Mouse (Mus musculus) liver, embryonic 11.5 days (tissue): ENCODE measurements around the gene Ptch2. TPM values are rescaled to one million over a fixed set of nuclear protein-coding genes. Genes with fewer than 3 reads are reported as not detected.

Source experiments
- ATAC-seq: fragments of 200-750 bp; cut with Nextera tagmentation; replicated peaks from 2 replicates; pipeline ENCODE4 v1.8.0; 2017; ENCODE audit warnings: moderate number of reproducible peaks, mild to moderate bottlenecking, moderate TSS enrichment, moderate library complexity; ENCODE audit not compliant: low FRiP score
- DNase-seq: peaks from one replicate; pipeline ENCODE4 v3.0.0-alpha.2; 2017; ENCODE audit warnings: low spot score
- H3K27ac ChIP-seq: fragments of 300-500 bp; sonication (generic); 2 replicates; pipeline ENCODE4 v1.5.1; 2014; ENCODE audit warnings: mild to moderate bottlenecking, low read depth, low read length, control low read depth
- H3K27me3 ChIP-seq: fragments of 300-500 bp; sonication (generic); replicated peaks from 2 replicates; pipeline ENCODE4 v1.6.1; 2014; ENCODE audit warnings: low read length, mixed read lengths; ENCODE audit not compliant: control insufficient read depth, insufficient read depth
- H3K36me3 ChIP-seq: fragments of 300-500 bp; sonication (generic); 2 replicates; pipeline ENCODE4 v1.6.1; 2014; ENCODE audit warnings: mild to moderate bottlenecking, low read length, moderate library complexity, mixed read lengths; ENCODE audit not compliant: control insufficient read depth, insufficient read depth
- H3K4me1 ChIP-seq: fragments of 300-500 bp; sonication (generic); replicated peaks from 2 replicates; pipeline ENCODE4 v1.6.1; 2014; ENCODE audit warnings: low read length, mixed read lengths; ENCODE audit not compliant: control insufficient read depth, insufficient read depth
- H3K4me2 ChIP-seq: fragments of 300-500 bp; sonication (generic); 2 replicates; pipeline ENCODE4 v1.6.1; 2014; ENCODE audit warnings: mild to moderate bottlenecking, control low read depth, moderate library complexity
- H3K4me3 ChIP-seq: fragments of 300-500 bp; sonication (generic); 2 replicates; pipeline ENCODE4 v1.5.1; 2014; ENCODE audit warnings: low read depth, low read length, control low read depth
- H3K9ac ChIP-seq: fragments of 300-500 bp; sonication (generic); 2 replicates; pipeline ENCODE4 v1.6.1; 2014; ENCODE audit warnings: low read depth, low read length, control low read depth
- H3K9me3 ChIP-seq: fragments of 300-500 bp; sonication (generic); 2 replicates; pipeline ENCODE4 v1.6.1; 2016; ENCODE audit warnings: low read length, inconsistent platforms, mixed read lengths; ENCODE audit not compliant: control insufficient read depth
- WGBS: fragments of 180-500 bp; shearing (Covaris S2); extraction: QIAGEN DNeasy Blood & Tissue Kit; methylation state at CpG from one replicate; pipeline ENCODE4 v1.1.7; 2014; 5-methylcytosine and 5-hydroxymethylcytosine counted together
- polyA plus RNA-seq: library from polyadenylated mRNA; unstranded; fragments of >200 nt; fragmentation: Nextera tagmentation; extraction: Ambion mirVana; gene quantifications from 2 replicates; pipeline ENCODE4 v1.2.1, GENCODE M21; 2014

Ptch2 gene
- polyA plus RNA-seq, 1 experiment from 2014 or later, result 1.8 TPM

DNA sequence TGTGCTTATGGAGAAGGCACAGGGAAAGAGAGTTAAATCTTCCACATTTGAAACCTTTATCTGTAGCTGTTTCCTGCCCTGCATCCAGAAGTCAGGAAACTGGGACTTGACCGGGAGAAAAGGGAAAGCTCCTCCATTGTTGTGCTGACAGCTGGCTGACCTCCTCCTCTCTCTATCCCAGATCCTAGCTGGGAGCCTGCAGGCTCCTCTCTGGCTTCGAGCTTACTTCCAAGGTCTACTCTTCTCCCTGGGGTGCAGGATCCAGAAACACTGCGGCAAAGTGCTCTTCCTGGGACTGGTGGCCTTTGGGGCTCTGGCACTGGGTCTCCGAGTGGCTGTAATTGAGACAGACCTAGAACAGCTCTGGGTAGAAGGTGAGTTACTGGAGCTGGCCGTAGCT, 791 bp downstream of the Ptch2 start:
- no peak for ATAC-seq
- Histone ChIP-seq H3K4me3 (peak overlapping the region; percentile 61; the same call in 1 of the 2 replicates), H3K36me3 (no peaks in the 10 kb centered on the region), H3K27ac (no peak overlapping the region), H3K4me2 (peak overlapping the region; percentile 94), H3K9me3 (no peaks in the 10 kb centered on the region), H3K9ac (no peak overlapping the region), H3K4me1 (peaks cover 11% of the 10 kb centered on the region), H3K27me3 (peaks cover 14% of the 10 kb centered on the region)
- 25% methylated on average over 5 of the region's 5 CpGs for WGBS
- no peak for DNase-seq

GRCm38 (mm10) chr4:117097969-117098763, 2.3 kb downstream of the Ptch2 start:
- H3K9me3 ChIP-seq, result no peaks in the 10 kb centered on the region
- peaks cover 14% of the 10 kb centered on the region for H3K27me3 ChIP-seq
- no peaks in the 10 kb centered on the region for H3K36me3 ChIP-seq
- no peak overlapping the region for H3K9ac ChIP-seq
- WGBS, result 78% methylated on average over 8 of the region's 8 CpGs
- H3K4me2 ChIP-seq, result no peak overlapping the region
- H3K4me1 ChIP-seq, result peaks cover 11% of the 10 kb centered on the region
- no peak overlapping the region for H3K4me3 ChIP-seq
- ATAC-seq (no peak), DNase-seq (no peak)
- no peak overlapping the region; the same call in 1 of the 2 replicates for H3K27ac ChIP-seq

GRCm38 (mm10) chr4:117098764-117099036, 2.8 kb downstream of the Ptch2 start:
- H3K36me3 ChIP-seq, result no peaks in the 10 kb centered on the region
- WGBS, result 72% methylated on average over 2 of the region's 2 CpGs
- H3K9ac ChIP-seq, result no peak overlapping the region
- ATAC-seq (no peak), DNase-seq (no peak)
- no peak overlapping the region for H3K4me3 ChIP-seq
- H3K4me1 ChIP-seq, result peaks cover 11% of the 10 kb centered on the region
- H3K27me3 ChIP-seq, result peaks cover 14% of the 10 kb centered on the region
- no peaks in the 10 kb centered on the region for H3K9me3 ChIP-seq
- no peak overlapping the region for H3K4me2 ChIP-seq
- no peak overlapping the region for H3K27ac ChIP-seq

- Histone ChIP-seq H3K4me2 (no peak overlapping the region), H3K27ac (no peak overlapping the region), H3K9me3 (no peaks in the 10 kb centered on the region), H3K4me3 (no peak overlapping the region), H3K9ac (no peak overlapping the region), H3K4me1 (peaks cover 11% of the 10 kb centered on the region), H3K36me3 (no peaks in the 10 kb centered on the region), H3K27me3 (peaks cover 14% of the 10 kb centered on the region)
- 82% methylated on average over 4 of the region's 4 CpGs for WGBS
- ATAC-seq (no peak), DNase-seq (no peak)
Observed at GRCm38 (mm10) chr4:117100036-117100435, 4.2 kb downstream of the Ptch2 start.

- peaks cover 3% of the 10 kb centered on the region; the same call in 1 of the 2 replicates for H3K4me1 ChIP-seq
- H3K27me3 ChIP-seq, result peaks cover 6% of the 10 kb centered on the region
- H3K27ac ChIP-seq, result no peak overlapping the region
- H3K36me3 ChIP-seq, result no peaks in the 10 kb centered on the region
- no peak overlapping the region for H3K4me3 ChIP-seq
- WGBS, result 43% methylated on average over 7 of the region's 7 CpGs
- ATAC-seq (no peak), DNase-seq (no peak)
- H3K9me3 ChIP-seq, result no peaks in the 10 kb centered on the region
- H3K9ac ChIP-seq, result 0 out of 2 replicates have a peak overlapping the region, but pooled peaks have one; percentile 11
- H3K4me2 ChIP-seq, result no peak overlapping the region
Observed at GRCm38 (mm10) chr4:117101218-117101617, 5.3 kb downstream of the Ptch2 start.

- H3K27me3 ChIP-seq, result no peaks in the 10 kb centered on the region
- H3K4me1 ChIP-seq, result 0 out of 2 replicates have a peak, but pooled peaks cover 3% of the 10 kb centered on the region
- 79% methylated on average over 10 of the region's 10 CpGs for WGBS
- H3K4me2 ChIP-seq, result no peak overlapping the region
- H3K27ac ChIP-seq, result no peak overlapping the region
- no peak overlapping the region for H3K4me3 ChIP-seq
- DNase-seq (no peak), ATAC-seq (no peak)
- no peaks in the 10 kb centered on the region for H3K36me3 ChIP-seq
- no peaks in the 10 kb centered on the region for H3K9me3 ChIP-seq
- H3K9ac ChIP-seq, result no peak overlapping the region
Observed at GRCm38 (mm10) chr4:117104672-117105071, 8.8 kb downstream of the Ptch2 start.

DNA sequence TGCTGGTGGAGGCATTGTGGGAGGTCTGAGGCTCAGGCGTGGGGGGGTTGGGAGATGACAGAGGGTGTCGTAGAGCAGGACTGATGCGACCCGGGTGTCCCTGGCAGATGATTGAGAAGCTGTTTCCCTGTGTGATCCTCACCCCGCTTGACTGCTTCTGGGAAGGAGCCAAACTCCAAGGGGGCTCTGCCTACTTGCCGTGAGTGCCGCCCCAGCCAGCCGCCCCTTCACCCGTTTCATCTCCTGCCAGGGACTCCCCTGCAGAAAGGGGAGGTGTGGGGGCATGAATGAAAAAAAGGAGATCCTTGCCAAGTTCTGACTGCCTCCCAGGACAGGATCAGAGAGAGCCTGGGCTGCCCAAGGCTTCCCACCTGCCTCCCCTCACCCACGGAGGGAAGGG, 9.3 kb downstream of the Ptch2 start:
- H3K4me2 ChIP-seq, result no peak overlapping the region
- ATAC-seq (no peak), DNase-seq (no peak)
- H3K27me3 ChIP-seq, result no peaks in the 10 kb centered on the region
- no peak overlapping the region for H3K4me3 ChIP-seq
- H3K9ac ChIP-seq, result no peak overlapping the region
- H3K27ac ChIP-seq, result no peak overlapping the region
- 79% methylated on average over 10 of the region's 10 CpGs for WGBS
- 0 out of 2 replicates have a peak, but pooled peaks cover 3% of the 10 kb centered on the region for H3K4me1 ChIP-seq
- no peaks in the 10 kb centered on the region; the same call in 1 of the 2 replicates for H3K36me3 ChIP-seq
- no peaks in the 10 kb centered on the region for H3K9me3 ChIP-seq

GRCm38 (mm10) chr4:117107813-117108523, 12.1 kb downstream of the Ptch2 start:
- H3K4me3 ChIP-seq, result no peak overlapping the region
- DNase-seq (no peak), ATAC-seq (no peak)
- no peak overlapping the region for H3K9ac ChIP-seq
- H3K4me1 ChIP-seq, result no peaks in the 10 kb centered on the region
- no peaks in the 10 kb centered on the region for H3K27me3 ChIP-seq
- WGBS, result 86% methylated on average over 18 of the region's 18 CpGs
- no peak overlapping the region for H3K27ac ChIP-seq
- H3K9me3 ChIP-seq, result no peaks in the 10 kb centered on the region
- no peaks in the 10 kb centered on the region; the same call in 1 of the 2 replicates for H3K36me3 ChIP-seq
- H3K4me2 ChIP-seq, result no peak overlapping the region

GRCm38 (mm10) chr4:117108524-117108849, 12.6 kb downstream of the Ptch2 start:
- no peaks in the 10 kb centered on the region for H3K9me3 ChIP-seq
- H3K4me1 ChIP-seq, result no peaks in the 10 kb centered on the region
- no peak overlapping the region for H3K4me2 ChIP-seq
- DNase-seq (no peak), ATAC-seq (no peak)
- no peak overlapping the region for H3K9ac ChIP-seq
- WGBS, result 90% methylated on average over 6 of the region's 6 CpGs
- no peaks in the 10 kb centered on the region; the same call in 1 of the 2 replicates for H3K36me3 ChIP-seq
- H3K27me3 ChIP-seq, result no peaks in the 10 kb centered on the region
- H3K27ac ChIP-seq, result no peak overlapping the region
- no peak overlapping the region for H3K4me3 ChIP-seq
